Comparison of ENCODE assay signal across 1 mouse cellular context in the genomic region with DNA sequence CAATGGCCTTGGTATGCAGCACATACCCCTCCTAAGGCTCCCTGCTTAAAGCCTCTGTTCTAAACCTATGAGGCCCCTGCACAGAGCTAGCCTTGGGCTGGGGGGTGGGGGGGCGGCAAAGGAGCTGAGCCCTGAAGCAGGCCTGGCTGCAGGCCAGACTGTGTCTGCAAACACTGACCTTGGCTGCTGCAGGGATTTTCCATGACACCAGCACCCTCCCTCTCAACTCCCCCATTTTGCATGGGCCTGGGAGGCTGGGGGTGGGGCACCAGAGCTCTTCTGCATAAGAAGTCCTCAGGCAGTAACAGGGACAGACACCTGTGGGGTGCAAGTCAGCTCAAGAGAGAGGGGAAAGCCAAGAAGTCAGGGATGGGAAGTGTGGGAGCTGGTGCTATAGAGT.
TF ChIP-seq lines count a peak whose summit lies in the region.

No protein-coding gene starts in this region.

TF ChIP-seq in CH12.LX, 34 proteins besides CTCF, POLR2A, EP300 and RAD21 (continued from another document):
- no peak for TF ChIP-seq RCOR1 (conservative IDR thresholded peaks at IDR 0.05; ENCODE audit: low read depth, low read length)
- TF ChIP-seq MAFK (IDR thresholded peaks at IDR 0.05; ENCODE audit: insufficient replicate concordance, low read length) = no peak
- TF ChIP-seq ETS1 (conservative IDR thresholded peaks at IDR 0.05; ENCODE audit: low read depth, low read length) = peak; percentile 46
- no peak for TF ChIP-seq UBTF (IDR thresholded peaks at IDR 0.05; ENCODE audit: low read depth, low read length)
- TF ChIP-seq ZC3H11A (IDR thresholded peaks at IDR 0.05; ENCODE audit: low read depth, low read length) = no peak
